Mouse (Mus musculus): ENCODE measurements around the gene Cidec.

Gene Cidec

DNA sequence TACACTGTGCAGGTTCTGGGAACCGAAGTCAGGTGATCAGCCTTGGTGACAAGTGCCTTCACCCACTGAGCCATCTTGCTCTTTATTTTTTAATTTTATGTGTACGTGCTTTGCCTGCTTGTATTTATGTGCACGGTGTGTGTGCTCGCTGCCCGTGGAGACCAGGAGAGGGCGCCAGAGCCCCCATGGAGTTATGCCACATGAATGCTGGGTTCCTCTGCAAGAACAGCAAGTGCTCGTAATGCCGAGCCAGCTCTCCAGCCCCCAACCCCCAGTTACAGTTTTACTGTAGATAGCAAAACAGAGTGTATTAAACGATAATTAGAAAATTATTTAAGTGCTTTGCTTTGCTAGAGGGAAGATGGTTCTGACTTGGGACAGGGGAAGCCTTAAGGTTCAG is 28.9 kb downstream of the Cidec start:
- DNase-seq, result no peak

DNA sequence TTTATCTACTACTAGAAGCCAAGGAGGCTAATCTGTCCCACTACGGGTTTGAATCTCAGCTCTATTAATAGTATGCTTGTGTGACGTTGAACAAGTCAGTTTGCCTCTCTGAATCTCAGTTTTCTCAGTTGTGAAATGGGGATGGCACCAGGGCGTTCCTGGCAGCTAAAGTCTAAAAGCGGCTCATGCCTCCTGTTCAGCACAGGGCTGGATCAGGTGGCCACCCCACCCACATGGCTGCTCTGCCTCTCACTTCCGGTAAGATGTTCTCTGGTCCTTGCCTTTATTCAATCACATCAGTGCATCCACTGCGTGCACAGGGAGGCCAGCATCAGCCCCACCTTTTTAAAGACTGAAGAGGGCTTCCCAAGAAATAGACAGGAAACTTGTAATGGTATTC is 30.1 kb downstream of the Cidec start:
- DNase-seq, result no peak

DNA sequence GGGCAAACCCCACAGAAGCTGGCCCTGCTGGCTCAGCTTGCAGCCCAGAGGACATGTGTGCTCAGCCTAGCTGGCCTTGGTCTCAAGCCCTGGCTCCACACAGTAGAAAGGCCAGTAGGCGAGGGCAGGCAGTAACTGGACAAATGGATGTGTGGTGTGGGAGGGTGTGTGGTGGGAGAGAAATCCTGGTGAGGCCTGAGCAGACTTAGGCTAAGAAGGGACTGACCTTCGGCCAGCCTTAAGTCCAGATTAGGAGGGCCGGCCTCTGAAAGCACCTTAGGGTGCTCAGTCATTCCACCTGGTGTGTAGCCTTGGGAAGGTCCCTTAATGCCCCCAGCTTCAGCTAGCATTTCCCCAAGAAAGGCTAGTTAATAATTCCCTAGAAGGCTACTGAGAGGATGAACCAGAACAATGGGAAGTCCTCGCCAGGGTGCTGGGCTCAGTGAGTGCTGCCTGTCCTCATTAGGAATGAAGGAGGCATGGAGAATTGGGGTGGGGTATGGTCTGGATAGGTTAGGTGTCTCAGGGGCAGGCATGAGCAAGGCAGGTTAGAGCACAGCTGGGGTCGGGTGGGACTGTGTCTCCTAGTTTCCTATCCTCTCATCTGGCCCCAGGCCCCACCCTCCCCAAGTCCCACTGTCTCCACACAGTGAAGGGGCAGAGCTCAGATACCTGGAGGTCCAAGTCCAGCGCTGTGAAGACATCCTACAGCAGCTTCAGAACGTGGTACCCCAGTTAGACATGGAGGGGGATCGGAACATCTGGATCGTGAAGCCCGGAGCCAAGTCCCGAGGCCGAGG is 30.7 kb downstream of the Cidec start:
- DNase-seq, result peak; percentile 27 to 70

DNA sequence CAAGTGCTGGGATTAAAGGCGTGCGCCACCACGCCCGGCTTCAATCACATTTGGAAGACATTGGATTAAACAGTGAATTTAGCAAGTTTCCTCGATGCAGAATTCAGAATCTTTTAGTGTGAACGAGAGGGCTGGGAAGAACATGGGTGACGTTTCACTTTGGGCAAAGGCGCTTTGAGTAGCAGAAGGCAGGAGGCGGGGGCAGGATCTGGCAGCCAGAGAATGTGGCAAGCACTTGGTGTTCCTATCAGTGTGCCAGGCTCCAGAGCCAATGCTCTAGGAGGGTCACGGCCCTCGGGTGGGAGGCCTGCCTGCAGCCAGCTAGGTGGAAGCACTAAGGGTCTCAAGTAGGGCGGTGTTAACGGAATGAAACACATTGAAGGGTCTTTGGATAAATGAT is 33.5 kb downstream of the Cidec start:
- no peak for DNase-seq

DNA sequence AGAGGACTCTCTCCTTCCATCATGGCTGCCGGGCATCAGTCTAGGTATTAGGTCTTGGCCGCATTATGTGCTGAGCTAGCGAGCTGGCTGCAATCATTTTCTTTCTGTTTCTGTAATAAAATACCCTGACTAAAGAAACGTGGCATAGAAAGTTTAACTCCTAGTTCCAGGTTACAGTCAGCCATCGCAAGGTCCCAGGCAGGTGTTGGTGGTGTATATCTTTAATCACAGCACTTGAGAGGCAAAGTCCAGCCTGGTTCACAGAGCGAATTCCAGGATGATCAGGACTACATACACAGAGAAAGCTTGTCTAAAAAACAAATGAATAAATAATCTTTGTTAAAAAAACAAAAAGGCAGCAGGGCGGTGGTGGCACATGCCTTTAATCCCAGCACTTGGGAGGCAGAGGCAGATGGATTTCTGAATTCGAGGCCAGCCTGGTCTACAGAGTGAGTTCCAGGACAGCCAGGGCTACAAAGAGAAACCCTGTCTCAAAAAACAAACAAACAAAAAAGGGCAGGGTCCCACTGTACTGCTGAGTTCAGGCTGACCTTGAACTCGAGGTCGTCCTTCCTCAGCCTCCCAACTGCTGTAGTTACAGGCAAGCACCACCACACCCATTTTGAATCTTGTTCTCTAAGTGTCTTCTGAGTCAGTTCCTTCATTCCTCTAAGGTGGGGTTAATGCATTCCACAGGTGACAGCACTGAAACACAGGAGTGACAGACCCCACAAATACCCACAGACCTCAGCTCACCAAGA is 39.1 kb downstream of the Cidec start:
- DNase-seq, result no peak

DNA sequence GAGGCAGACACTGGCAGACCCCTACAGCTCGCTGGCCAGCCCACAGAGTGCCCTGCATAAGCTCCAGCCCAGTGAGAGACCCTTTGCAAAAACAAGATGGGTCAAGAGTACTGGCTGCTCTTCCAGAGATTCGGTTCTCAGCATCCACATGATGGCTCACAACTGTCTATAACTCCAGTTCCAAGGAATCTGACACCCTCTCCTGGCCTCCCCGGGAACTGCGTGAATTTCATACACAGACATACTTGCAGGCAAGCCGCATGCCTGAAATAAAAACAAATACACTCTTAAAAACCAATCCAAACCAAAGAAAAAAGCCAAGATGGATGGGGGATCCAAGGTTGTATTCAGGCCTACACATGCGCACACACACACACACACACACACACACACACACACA is 40.1 kb downstream of the Cidec start:
- no peak for DNase-seq

DNA sequence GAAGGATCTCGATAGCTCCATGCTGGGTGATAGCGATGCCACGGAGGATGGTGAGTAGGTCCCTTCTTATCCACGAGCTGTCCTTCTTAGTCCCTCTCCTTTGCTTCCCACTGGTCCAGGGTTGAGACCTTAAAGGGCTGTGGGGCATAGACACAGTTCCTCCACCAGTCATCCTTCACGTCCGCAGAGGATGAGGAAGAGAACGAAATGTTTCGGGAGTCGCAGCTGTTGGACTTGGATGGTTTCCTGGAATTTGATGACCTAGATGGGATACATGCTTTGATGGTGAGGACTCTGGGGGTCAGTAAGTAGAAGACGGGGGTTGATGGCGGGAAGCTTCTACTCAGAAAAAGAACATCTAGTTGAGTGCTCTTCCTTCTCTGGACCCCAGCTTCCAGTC is 40.7 kb downstream of the Cidec start:
- no peak for DNase-seq

DNA sequence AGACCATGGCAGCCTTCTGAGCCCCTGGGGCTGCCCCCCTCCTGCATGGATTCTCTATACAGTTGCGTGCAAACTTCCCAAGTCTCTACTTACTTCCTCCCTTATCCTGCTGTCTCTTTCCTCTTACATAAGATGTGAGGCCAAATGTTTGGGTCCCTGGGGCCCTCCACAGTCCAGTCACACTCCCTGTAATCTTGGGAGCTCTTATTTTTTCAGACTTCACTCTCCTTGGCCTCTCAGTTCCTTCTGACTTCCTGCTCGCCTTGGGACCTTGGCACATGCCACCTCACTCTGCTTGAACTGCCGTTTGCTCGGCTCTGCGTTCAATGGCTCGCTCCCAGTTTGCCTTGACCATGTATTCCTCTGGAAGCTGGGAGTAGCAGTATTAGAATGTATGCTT is 41.6 kb downstream of the Cidec start:
- no peak for DNase-seq

DNA sequence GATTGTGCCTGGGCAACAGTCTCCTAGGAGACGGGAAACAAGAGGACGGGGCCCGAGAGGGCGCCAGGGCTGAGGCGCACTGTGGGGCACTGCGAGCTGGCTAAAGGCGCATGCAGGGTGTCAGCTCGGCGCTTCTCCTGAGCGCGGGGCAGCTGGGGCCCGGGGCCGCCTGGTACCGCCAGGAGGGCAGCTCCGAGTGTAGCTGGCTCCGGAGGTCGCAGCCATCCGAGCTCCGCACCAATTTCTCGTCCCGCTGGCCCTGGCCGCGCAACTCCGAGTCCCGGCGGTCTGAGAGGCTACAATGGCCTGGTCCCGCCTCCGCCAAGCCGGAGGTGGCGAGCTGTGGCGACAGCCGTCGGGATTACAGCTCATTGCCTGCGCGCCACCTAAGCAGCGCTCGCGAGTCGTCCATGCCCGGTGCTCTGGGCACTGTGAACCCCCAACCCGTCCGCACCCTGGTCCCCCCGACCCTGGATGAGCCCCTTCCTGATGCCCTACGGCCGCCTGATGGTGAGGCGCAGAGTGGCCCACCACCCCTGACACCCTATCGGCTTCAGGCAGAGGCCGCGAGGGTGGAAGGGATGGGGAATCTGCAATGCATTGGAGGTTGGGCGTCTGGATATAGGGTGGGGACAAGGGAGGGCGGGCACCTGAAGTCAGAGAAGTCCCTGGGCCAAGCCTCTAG is 43.0 kb downstream of the Cidec start:
- DNase-seq, result peak; percentile 39 to 63

DNA sequence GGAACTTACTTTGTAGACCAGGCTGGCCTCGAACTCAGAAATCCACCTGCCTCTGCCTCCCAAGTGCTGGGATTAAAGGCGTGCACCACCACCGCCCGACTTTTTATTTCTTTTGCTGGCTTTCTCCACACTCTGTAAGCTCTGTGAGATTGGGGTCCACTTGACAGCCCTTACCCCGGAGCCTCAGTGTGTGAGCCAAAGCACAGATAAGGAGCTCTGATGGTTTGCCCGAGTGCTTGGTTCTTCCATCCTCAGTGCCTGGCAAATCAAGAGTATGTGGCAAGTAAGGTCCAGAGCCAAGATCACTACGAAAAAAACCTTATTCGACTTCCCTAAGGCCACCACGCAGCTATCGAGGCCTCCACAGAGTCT is 43.6 kb downstream of the Cidec start:
- DNase-seq, result no peak

DNA sequence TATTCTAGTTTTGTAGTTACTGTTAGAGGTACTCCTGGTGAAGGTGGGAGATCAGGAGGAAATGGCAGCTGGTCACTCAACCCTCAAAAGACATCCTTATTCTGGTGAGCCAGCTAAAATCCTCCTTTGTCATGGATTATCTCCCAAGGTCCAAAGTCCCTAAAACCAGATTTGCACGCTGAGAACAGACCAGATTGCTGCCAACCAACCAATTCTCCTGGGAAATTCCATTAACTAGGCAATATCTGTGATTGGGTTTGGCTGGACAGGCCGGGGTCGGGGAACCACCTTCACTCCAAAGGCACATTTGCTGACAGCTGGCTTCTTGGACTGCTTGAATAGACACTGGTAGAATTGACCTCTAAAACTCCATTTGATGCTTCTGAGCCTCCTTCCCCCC is 44.8 kb downstream of the Cidec start:
- peak; percentile 19 to 53 for DNase-seq

DNA sequence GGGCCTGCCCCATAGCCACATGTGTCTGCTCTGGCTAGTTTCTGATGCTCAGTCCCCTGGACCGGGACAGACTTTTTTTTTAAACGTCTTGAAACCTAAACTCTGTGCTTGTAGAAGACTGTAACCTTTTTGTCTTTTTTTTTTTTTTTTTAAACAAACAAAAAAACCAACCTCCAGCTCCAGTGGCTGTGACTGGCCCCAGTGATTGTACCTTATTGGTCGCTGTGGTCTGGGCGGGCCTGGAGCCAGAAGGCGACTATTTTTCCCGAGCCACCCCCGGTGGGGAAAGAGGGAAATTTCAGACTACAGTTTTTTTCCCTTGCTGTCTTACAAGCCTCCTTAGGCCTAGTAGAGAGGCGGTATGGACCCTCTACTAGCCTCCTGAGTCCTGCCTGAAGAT is 46.6 kb downstream of the Cidec start, which contains the start of gene Ttll3:
Gene Ttll3 (plus strand): TSS at position 301 of the 400 bp plus-strand sequence.
- DNase-seq, result no peak

DNA sequence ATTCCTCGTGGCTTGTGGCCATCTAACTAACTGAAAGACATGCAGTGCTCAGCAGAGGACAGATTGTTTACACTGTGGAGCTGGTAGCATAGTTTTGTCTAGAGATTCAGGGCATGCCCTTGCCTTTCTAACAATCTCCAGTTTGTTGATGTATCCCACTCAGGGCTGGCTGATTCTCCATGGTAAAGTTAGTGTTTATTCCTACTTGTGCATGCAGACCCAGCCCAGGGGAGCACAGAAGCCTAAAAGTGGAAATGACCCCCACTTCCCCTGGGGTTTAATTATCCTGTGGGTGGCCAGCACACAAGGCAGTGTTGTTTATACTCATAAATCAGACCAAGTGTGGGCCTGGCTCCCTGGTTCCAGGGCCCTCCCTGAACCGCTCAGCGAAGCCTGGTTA is 49.5 kb downstream of the Cidec start:
- no peak for DNase-seq

DNA sequence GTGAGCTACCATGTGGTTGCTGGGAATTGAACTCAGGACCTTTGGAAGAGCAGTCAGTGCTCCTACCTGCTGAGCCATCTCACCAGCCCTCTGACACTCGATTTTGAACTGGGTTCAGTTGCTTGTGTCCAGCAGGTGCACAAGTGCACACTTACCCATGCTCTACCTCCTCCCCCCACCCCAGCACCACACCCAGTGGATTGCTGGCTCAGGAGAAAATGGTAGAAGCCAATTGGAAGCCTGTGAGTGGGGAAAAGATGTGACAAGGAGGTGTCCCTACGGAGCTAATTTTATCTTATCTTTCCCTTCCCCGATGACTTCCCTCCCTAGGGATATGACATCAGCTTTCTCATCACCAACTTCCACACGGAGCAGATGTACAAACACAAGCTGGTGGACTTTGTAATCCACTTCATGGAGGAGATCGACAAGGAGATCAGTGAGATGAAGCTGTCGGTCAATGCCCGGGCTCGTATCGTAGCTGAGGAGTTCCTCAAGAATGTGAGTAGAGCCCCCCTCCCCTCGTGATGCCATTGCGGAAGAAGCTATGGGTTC is 50.3 kb downstream of the Cidec start:
- DNase-seq, result no peak

DNA sequence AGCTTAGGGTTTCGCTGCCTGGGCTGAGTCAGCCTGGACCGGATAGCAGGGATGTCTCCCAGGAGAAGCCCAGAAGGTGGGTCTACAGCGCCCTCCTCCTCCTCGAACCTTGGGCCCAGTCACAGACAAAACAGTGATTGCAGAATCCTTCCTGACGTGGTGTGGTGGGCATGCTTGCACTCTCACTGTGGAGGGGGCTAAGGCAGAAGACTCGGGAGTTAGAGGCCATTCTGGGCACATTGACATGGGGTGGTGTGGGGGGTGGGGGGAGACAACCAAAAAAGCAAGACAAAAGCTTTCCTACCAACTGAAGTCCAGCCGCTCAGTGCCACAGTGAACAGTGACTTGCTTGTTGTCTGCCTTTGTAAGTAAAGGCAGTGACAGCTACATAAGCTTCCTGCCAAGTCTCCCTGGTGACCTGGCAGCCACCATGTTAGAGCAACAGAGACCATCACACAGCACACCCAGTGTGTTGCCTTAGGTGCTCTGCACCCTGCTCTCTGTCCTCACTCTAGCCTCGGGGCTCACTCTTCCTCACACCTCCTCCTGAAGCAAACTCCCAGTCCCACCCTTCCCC is 51.1 kb downstream of the Cidec start:
- no peak for DNase-seq

DNA sequence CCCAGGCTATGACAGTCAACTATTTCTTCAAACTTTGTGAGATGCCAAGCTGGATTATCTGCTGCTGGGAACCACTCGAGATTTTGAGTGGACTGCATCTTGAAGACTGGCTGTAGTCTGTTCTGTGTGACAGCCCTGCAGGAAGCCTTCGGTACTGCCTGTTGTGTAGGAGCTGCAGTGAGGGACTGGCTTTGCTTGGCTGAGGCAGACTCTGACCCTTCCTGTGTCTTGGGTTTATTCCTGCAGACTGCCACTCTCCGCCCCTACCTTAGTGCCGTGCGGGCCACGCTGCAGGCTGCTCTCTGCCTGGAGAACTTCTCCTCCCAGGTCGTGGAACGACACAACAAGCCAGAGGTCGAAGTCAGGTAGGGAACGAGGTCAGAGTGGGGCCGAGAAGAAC is 55.1 kb downstream of the Cidec start:
- peak; percentile 35 to 70 for DNase-seq

DNA sequence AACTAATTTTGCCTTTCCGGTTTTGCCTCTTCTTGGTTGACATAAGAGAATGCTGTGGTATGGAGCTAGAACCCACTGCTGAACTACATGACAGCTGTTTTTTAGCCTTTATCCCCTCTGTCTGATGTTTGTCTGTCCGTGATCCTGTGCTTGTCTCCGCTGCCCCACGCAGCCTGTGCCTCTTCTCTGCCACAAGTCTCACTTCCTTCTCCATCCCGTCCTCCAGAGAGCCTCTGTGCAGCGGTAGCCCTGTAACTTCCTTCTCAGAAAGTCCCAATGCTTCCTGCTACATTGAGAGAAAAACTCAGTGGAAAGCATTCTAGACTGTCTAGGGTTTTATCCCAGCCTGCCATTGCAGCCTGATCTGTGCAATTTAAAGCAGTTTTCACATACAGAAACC is 56.3 kb downstream of the Cidec start:
- DNase-seq, result no peak

DNA sequence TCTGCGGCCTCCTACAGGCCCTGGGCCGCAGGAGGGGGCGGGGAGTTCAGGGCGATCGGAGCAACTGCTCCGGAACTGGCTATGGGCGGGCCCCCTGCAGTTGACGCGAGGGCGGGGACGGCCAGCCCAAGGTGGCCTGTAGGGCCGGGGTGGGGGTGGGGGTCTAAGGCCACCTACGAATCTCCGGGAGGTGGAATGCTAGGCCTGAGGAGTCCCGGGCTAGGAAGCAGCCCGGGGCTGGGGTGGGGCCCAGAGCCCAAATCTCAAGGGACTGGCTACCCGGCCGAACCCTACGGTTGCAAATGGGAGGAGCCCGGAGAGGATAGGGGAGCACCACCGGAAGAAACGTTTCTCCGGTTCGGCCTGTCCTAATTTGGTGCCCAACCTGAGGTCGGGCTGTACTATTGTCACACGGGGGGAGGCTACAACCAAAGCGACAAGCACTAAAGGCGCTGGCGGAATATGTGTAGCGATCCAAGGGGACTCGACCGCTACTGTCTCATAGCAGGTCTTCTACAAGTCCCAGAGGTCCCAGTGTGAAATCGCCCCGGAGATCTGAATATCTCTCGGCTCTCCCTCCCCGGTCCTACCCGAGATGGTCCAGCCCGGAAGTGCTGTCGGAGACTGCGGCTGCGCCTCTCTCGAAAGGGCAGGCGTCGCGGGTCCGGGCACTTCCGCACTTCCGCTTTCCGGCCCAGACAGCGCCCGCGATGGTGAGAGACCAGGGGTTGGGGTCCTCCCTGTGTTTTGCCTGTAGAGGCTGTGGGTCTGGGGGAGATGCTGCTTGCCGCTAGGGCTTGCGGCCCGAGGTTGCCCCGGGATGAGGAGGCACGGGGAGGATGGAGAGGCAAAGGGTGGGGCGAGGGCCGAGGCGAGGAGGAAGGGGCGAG is 57.8 kb downstream of the Cidec start, which contains the start of the genes Tada3 and Arpc4:
Gene Tada3 (minus strand): TSS at position 388 of the 890 bp plus-strand sequence.
Gene Arpc4 (plus strand): TSS at position 620 of the 890 bp plus-strand sequence.
- DNase-seq, result peak; percentile 92 to 97

DNA sequence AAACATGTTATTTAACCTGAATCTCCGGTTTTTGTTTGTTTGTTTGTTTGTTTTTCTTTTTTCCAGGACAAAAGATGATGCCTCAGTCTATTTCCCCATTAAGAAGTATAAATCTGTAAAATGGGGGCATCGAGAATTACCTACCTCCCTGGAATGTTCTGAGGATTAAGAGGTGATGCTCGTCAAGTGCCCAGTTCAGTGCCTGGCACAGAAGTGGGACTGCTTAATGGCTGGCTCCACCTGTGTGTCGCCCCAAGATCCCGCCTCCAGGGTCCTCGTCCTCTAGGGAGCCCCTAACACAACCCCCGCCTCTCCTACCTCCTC is 58.4 kb downstream of the Cidec start:
- DNase-seq, result no peak

All from kidney, postnatal 25 days (tissue).